Mouse (Mus musculus): ENCODE measurements at regions not wholly inside any gene's neighbourhood (a gene's known extent, or its start where the extent isn't known, plus 50 kb on each side); places are given as distances from the start of the nearest gene placed in this dataset.

GRCm38 (mm10) chr2:51465576-51465975, 161.7 kb upstream of the Tas2r134 start:
- no peak for TF ChIP-seq GABPA (IDR thresholded peaks at IDR 0.05; ENCODE audit: low read depth, low read length)
- no peak for TF ChIP-seq CTCF (IDR thresholded peaks at IDR 0.05 in 2 of 3, conservative IDR thresholded peaks at IDR 0.05 in 1 of 3; ENCODE audit: control insufficient read depth in 1 of 3, insufficient read depth in 1 of 3, low read depth in 2 of 3, low read length in 3 of 3, poor library complexity in 1 of 3, severe bottlenecking in 1 of 3)
- TF ChIP-seq E2F4 (IDR thresholded peaks at IDR 0.05; ENCODE audit: borderline replicate concordance, low read depth, low read length), result no peak
- TF ChIP-seq CHD2 (IDR thresholded peaks at IDR 0.05; ENCODE audit: low read length), result no peak
- no peak for TF ChIP-seq JUND (IDR thresholded peaks at IDR 0.05; ENCODE audit: low read depth, low read length)

All from MEL (cell line).